Mouse (Mus musculus) erythroblast, embryonic 14.5 days (primary cell): ENCODE data around the gene Car15.

Experiments used
- GATA1 ChIP-seq: IDR thresholded peaks from 2 replicates; pipeline ENCODE4 v1.6.1; 2012; ENCODE audit warnings: low read length, inconsistent platforms, mixed read lengths
- TAL1 ChIP-seq: IDR thresholded peaks from 3 replicates; pipeline ENCODE4 v1.6.1; 2012; ENCODE audit warnings: low read length, inconsistent platforms, mixed read lengths

DNA sequence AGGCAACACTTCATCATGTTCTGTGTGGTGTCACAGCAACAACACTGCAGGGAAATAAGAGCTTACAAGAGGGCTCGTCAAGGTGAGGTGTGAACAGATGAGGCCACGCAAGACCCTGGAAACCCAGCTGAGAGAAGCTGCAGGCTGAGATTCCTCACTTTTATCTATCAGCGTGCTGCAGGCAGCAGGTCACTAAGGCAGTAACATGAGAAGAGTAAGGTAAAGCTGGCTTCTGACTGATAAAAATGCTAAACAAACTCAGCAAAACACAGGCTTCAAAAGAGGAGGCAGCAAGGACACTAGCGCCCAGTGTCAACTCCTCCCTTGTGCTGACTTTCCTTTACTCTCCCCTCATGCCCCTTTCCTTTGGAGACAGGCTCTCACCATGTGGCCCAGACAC is 34.8 kb upstream of the Car15 start:
- TF ChIP-seq GATA1 (no peak), TAL1 (no peak)
